Mouse (Mus musculus) thymus, adult 2 months (tissue): ENCODE data around the gene Usp34.

Source experiments
- CTCF ChIP-seq: fragments of 200-500 bp; IDR thresholded peaks from 2 replicates; pipeline ENCODE4 v1.5.1; 2012; ENCODE audit warnings: mild to moderate bottlenecking, control low read depth, low read length, moderate library complexity, borderline replicate concordance; ENCODE audit not compliant: control insufficient read depth, poor library complexity, insufficient read depth; ENCODE audit errors: extremely low read depth
- POLR2A ChIP-seq: fragments of 200-500 bp; IDR thresholded peaks from 2 replicates; pipeline ENCODE4 v1.6.1; 2012; ENCODE audit warnings: mild to moderate bottlenecking, low read length, control low read depth, moderate library complexity; ENCODE audit not compliant: control insufficient read depth, poor library complexity, insufficient read depth; ENCODE audit errors: extremely low read depth

DNA sequence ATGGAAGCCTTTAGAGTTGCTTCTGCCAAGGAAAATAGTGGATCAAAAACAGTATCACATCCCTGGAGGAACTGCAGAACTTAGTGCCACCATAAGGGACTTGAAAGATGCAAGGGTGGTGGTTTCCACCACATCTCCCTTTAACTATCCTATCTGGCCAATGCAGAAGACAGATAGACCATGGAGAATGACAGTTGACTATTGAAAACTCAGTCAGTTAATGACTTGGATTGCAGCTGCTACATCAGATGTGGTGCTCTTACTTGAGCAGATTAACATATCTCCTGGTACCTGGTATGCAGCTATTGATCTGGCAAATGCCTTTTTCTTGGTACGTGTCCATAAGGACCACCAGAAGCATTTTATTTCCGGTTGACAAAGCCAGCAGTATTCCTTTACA is 230.8 kb downstream of the Usp34 start:
- TF ChIP-seq POLR2A (no peak), CTCF (no peak)
